Mouse (Mus musculus) heart, adult 2 months (tissue): Measurements from ENCODE around the gene Foxd3. TPM values are rescaled to one million over a fixed set of nuclear protein-coding genes. Genes with fewer than 3 reads are reported as not detected.

ENCODE experiments used
- DNase-seq, 2 experiments: peaks; one replicate each; pipeline ENCODE4 v3.0.0; 2021
- H3K27ac ChIP-seq: fragments of 200-600 bp; 2 replicates; pipeline ENCODE4 v1.8.1; 2022
- H3K27me3 ChIP-seq: fragments of 200-500 bp; 2 replicates; pipeline ENCODE4 v1.6.1; 2012; ENCODE audit warnings: mild to moderate bottlenecking, low read length, inconsistent platforms, mixed read lengths; ENCODE audit not compliant: control insufficient read depth, insufficient read depth
- H3K36me3 ChIP-seq: fragments of 200-500 bp; 2 replicates; pipeline ENCODE4 v1.6.1; 2012; ENCODE audit warnings: low read length, inconsistent platforms; ENCODE audit not compliant: control insufficient read depth, insufficient read depth
- H3K4me1 ChIP-seq: fragments of 200-500 bp; 2 replicates; pipeline ENCODE4 v1.6.1; 2011; ENCODE audit warnings: low read length; ENCODE audit not compliant: control insufficient read depth, insufficient read depth
- H3K4me3 ChIP-seq: fragments of 200-600 bp; 2 replicates; pipeline ENCODE4 v1.8.1; 2022
- H3K79me2 ChIP-seq: fragments of 200-500 bp; replicated peaks from 2 replicates; pipeline ENCODE4 v1.6.1; 2012; ENCODE audit warnings: mild to moderate bottlenecking, inconsistent platforms, low read length, moderate library complexity, mixed read lengths; ENCODE audit not compliant: control insufficient read depth, insufficient read depth
- H3K9ac ChIP-seq: fragments of 200-500 bp; 2 replicates; pipeline ENCODE4 v1.6.1; 2012; ENCODE audit warnings: low read depth, mild to moderate bottlenecking, control low read depth, inconsistent platforms, low read length, mixed read lengths
- CTCF ChIP-seq: fragments of 200-600 bp; IDR thresholded peaks from 2 replicates; pipeline ENCODE4 v1.8.1; 2022; ENCODE audit warnings: antibody characterized with exemption, mild to moderate bottlenecking, moderate library complexity
- EP300 ChIP-seq: fragments of 200-500 bp; IDR thresholded peaks from 2 replicates; pipeline ENCODE4 v1.6.1; 2011; ENCODE audit warnings: low read depth, low read length, control low read depth; ENCODE audit not compliant: insufficient read depth
- POLR2A ChIP-seq: fragments of 200-500 bp; IDR thresholded peaks from 2 replicates; pipeline ENCODE4 v1.6.1; 2011; ENCODE audit warnings: mild to moderate bottlenecking, low read depth, low read length, control low read depth; ENCODE audit not compliant: insufficient read depth
- WGBS: fragments of 180-500 bp; shearing (Covaris S2); methylation state at CpG from one replicate; pipeline ENCODE4 v1.1.7; 2018; 5-methylcytosine and 5-hydroxymethylcytosine counted together
- intact Hi-C: fragments of 180-260 bp; cut with DNase I; formaldehyde crosslinking; loops from one replicate; pipeline ENCODE4 v1.15.1; 2025
- polyA plus RNA-seq: library from polyadenylated mRNA; depleted of rRNA; stranded (reverse); fragments of >200 nt; gene quantifications from 2 replicates; pipeline ENCODE4 v1.2.3, GENCODE M21; 2012
- total RNA-seq, 2 experiments: library from RNA; stranded (reverse); gene quantifications; 2 replicates each; pipeline ENCODE4 v1.2.3; 2021

Foxd3 gene
- total and polyA plus RNA-seq, 3 experiments, result 0.27 to 0.86 (median 0.62) TPM

- no peaks in the 10 kb centered on the region for H3K4me1 ChIP-seq
- peak; percentile 6 to 29 for DNase-seq
- intact Hi-C loops, result no loop called here
- H3K9ac ChIP-seq, result no peak overlapping the region
- TF ChIP-seq POLR2A, result no peak
- no peaks in the 10 kb centered on the region for H3K79me2 ChIP-seq
- H3K4me3 ChIP-seq, result no peak overlapping the region
- H3K27ac ChIP-seq, result no peak overlapping the region
- 4% methylated on average over 59 of the region's 59 CpGs for WGBS
- no peaks in the 10 kb centered on the region for H3K36me3 ChIP-seq
- peaks cover 38% of the 10 kb centered on the region for H3K27me3 ChIP-seq
Measured at GRCm38 (mm10) chr4:99650945-99651690, 5.0 kb upstream of the Foxd3 start.

- intact Hi-C loops, result no loop called here
- Histone ChIP-seq H3K4me1 (no peaks in the 10 kb centered on the region), H3K27ac (no peak overlapping the region), H3K36me3 (no peaks in the 10 kb centered on the region), H3K4me3 (no peak overlapping the region), H3K27me3 (peaks cover 46% of the 10 kb centered on the region), H3K79me2 (no peaks in the 10 kb centered on the region), H3K9ac (no peak overlapping the region)
- TF ChIP-seq POLR2A, result no peak
- TF ChIP-seq EP300, result no peak
- TF ChIP-seq CTCF, result no peak
- DNase-seq, result no peak
- WGBS, result 27% methylated on average over 10 of the region's 10 CpGs
Measured at GRCm38 (mm10) chr4:99651823-99652450, 4.2 kb upstream of the Foxd3 start.

- Histone ChIP-seq H3K36me3 (no peaks in the 10 kb centered on the region), H3K4me1 (no peaks in the 10 kb centered on the region), H3K9ac (no peak overlapping the region), H3K27ac (no peak overlapping the region), H3K27me3 (peaks cover 52% of the 10 kb centered on the region), H3K4me3 (no peak overlapping the region), H3K79me2 (no peaks in the 10 kb centered on the region)
- intact Hi-C loops, result no loop called here
- DNase-seq, result no peak
- 8% methylated on average over 19 of the region's 19 CpGs for WGBS
- no peak for TF ChIP-seq POLR2A
- TF ChIP-seq EP300, result no peak
- no peak for TF ChIP-seq CTCF
Measured at GRCm38 (mm10) chr4:99652576-99653210, 3.4 kb upstream of the Foxd3 start.

GRCm38 (mm10) chr4:99653216-99653607 is 2.9 kb upstream of the Foxd3 start:
- intact Hi-C loops, result no loop called here
- H3K9ac ChIP-seq, result no peak overlapping the region
- H3K4me3 ChIP-seq, result no peak overlapping the region
- H3K27me3 ChIP-seq, result peaks cover 56% of the 10 kb centered on the region
- WGBS, result 3% methylated on average over 25 of the region's 25 CpGs
- TF ChIP-seq CTCF, result no peak
- no peak for TF ChIP-seq EP300
- TF ChIP-seq POLR2A, result no peak
- H3K27ac ChIP-seq, result no peak overlapping the region
- DNase-seq, result peak; percentile 5 to 21
- no peaks in the 10 kb centered on the region for H3K79me2 ChIP-seq
- H3K4me1 ChIP-seq, result no peaks in the 10 kb centered on the region
- no peaks in the 10 kb centered on the region for H3K36me3 ChIP-seq

DNA sequence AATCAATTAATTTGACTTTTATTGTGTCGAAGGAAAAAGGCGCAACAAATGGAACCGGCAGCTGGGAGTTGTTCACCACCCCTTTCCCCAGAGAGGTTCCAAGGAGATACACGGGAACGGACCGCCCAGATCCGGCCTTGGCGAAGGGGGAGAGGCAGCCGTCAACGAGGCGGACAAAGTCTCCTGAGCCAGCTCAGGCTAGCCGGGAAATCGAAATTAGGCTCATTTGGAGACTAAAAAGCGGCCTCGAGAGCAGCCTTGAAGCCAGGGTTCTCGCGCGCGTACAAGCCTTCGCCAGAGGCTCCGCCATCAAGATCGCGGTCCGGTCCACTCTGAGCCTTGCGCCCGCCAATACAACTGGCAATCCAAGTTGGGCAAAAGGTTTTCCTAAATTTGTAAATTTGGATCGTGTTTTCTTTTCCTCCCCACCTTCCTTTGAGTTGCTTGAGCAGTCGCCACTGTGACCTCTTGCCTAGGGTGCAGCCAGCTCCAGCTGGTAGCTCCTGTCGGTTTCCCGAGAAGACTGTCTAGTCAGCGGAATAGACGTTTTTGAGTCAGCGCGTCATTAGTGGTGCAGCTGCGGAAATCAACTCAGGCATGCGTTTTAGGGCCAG is 2.4 kb upstream of the Foxd3 start:
- H3K79me2 ChIP-seq, result no peaks in the 10 kb centered on the region
- H3K4me1 ChIP-seq, result no peaks in the 10 kb centered on the region
- peaks cover 55% of the 10 kb centered on the region for H3K27me3 ChIP-seq
- no peak overlapping the region for H3K27ac ChIP-seq
- TF ChIP-seq POLR2A (no peak), CTCF (no peak), EP300 (no peak)
- 4% methylated on average over 36 of the region's 36 CpGs for WGBS
- no peak overlapping the region for H3K4me3 ChIP-seq
- H3K36me3 ChIP-seq, result no peaks in the 10 kb centered on the region
- H3K9ac ChIP-seq, result no peak overlapping the region
- intact Hi-C loops, result no loop called here
- peak; percentile 4 to 38 for DNase-seq
